Mouse (Mus musculus) frontal cortex, adult (tissue): ENCODE measurements around the gene Pitpnm1.

Experiments
- ATAC-seq: cut with Nextera tagmentation; 2 replicates; pipeline ENCODE4 v1.9.2; 2017; ENCODE audit warnings: mild to moderate bottlenecking, moderate library complexity, mixed read lengths; ENCODE audit not compliant: low TSS enrichment

The Pitpnm1 gene

GRCm38 (mm10) chr19:4154437-4155222 is 54.8 kb downstream of the Pitpnm1 start:
- no peak for ATAC-seq

GRCm38 (mm10) chr19:4155223-4156072 is 55.6 kb downstream of the Pitpnm1 start:
- no peak for ATAC-seq

- no peak for ATAC-seq
Observed at GRCm38 (mm10) chr19:4156073-4156579, 56.3 kb downstream of the Pitpnm1 start.

GRCm38 (mm10) chr19:4156771-4157170 is 57.0 kb downstream of the Pitpnm1 start:
- ATAC-seq, result no peak

- no peak for ATAC-seq
Observed at GRCm38 (mm10) chr19:4159049-4159448, 59.3 kb downstream of the Pitpnm1 start.

- peak; percentile 88 for ATAC-seq
Observed at GRCm38 (mm10) chr19:4162646-4163542, 63.1 kb downstream of the Pitpnm1 start, which contains the start of gene Rps6kb2. Gene Rps6kb2, minus strand, starts transcription at chr19:4163354.

GRCm38 (mm10) chr19:4163543-4163887 is 63.7 kb downstream of the Pitpnm1 start:
- no peak for ATAC-seq
